Mouse (Mus musculus) midbrain, embryonic 16.5 days (tissue): ENCODE measurements around the gene Asah2. TPM values are rescaled to one million over a fixed set of nuclear protein-coding genes. Genes with fewer than 3 reads are reported as not detected.

Experiments used
- ATAC-seq: fragments of 200-750 bp; cut with Nextera tagmentation; 2 replicates; pipeline ENCODE4 v1.8.0; 2017; ENCODE audit warnings: moderate TSS enrichment
- H3K27ac ChIP-seq: fragments of 300-500 bp; sonication (generic); 2 replicates; pipeline ENCODE4 v1.5.1; 2014; ENCODE audit warnings: mild to moderate bottlenecking, low read length, mixed read lengths
- H3K27me3 ChIP-seq: fragments of 300-500 bp; sonication (generic); 2 replicates; pipeline ENCODE4 v1.6.1; 2014; ENCODE audit warnings: low read depth, low read length, mixed read lengths; ENCODE audit not compliant: control insufficient read depth, insufficient read depth
- H3K36me3 ChIP-seq: fragments of 300-500 bp; sonication (generic); 2 replicates; pipeline ENCODE4 v1.6.1; 2014; ENCODE audit warnings: mild to moderate bottlenecking, low read length, moderate library complexity, mixed read lengths; ENCODE audit not compliant: control insufficient read depth, insufficient read depth
- H3K4me1 ChIP-seq: fragments of 300-500 bp; sonication (generic); 2 replicates; pipeline ENCODE4 v1.6.1; 2014; ENCODE audit warnings: mild to moderate bottlenecking, low read length, mixed read lengths; ENCODE audit not compliant: control insufficient read depth, insufficient read depth
- H3K4me2 ChIP-seq: fragments of 300-500 bp; sonication (generic); 2 replicates; pipeline ENCODE4 v1.6.1; 2014; ENCODE audit warnings: mild to moderate bottlenecking, low read length, mixed read lengths
- H3K4me3 ChIP-seq: fragments of 300-500 bp; sonication (generic); 2 replicates; pipeline ENCODE4 v1.5.1; 2014; ENCODE audit warnings: low read depth, mild to moderate bottlenecking, low read length, moderate library complexity, mixed read lengths
- H3K9ac ChIP-seq: fragments of 300-500 bp; sonication (generic); 2 replicates; pipeline ENCODE4 v1.6.1; 2014; ENCODE audit warnings: low read depth, low read length, mixed read lengths
- H3K9me3 ChIP-seq: fragments of 300-500 bp; sonication (generic); replicated peaks from 2 replicates; pipeline ENCODE4 v1.6.1; 2014; ENCODE audit warnings: mild to moderate bottlenecking, low read length, mixed read lengths; ENCODE audit not compliant: control insufficient read depth, poor library complexity, severe bottlenecking
- WGBS: fragments of 180-500 bp; shearing (Covaris S2); extraction: QIAGEN DNeasy Blood & Tissue Kit; methylation state at CpG from one replicate; pipeline ENCODE4 v1.1.7; 2014; 5-methylcytosine and 5-hydroxymethylcytosine counted together
- polyA plus RNA-seq: library from polyadenylated mRNA; unstranded; fragments of >200 nt; fragmentation: Nextera tagmentation; extraction: Ambion mirVana; gene quantifications from 2 replicates; pipeline ENCODE4 v1.2.1, GENCODE M21; 2015

Gene Asah2
- 0.54 and 0.60 TPM in 2 replicates for polyA plus RNA-seq

DNA sequence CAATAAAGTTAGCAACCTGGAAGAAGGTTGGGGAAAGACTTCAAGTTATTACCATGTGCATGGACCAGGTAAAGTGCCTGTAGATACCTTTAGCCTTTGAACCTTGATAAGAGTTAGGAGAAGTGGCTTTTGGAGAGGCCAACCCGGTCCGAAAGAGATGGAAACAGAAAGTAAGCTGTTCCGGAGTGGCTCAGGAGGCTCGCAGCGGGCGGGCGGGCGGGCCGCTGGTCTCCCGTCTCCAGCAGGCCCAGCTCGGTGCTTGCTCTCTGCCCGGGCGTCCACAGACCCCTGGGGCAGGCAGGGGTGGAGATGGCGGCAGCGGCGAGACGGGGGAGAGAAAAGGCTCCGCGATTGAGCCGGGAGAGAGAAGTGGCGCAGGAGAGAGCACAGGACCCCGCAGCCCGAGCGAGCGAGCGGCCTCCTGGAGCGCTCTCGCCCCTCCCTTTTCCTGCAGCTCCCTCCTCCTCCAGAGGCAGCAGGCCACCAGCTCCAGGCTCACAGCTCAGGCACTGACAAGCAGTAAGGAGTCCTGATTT lies at the start of gene Asah2:
Gene Asah2, minus strand, starts transcription at position 441 of the 536 bp plus-strand sequence.
- H3K4me1 ChIP-seq: no peaks in the 10 kb centered on the region; the same call in 1 of the 2 replicates
- peak within 1 kb of the TSS; percentile 79 for H3K4me2 ChIP-seq
- H3K27me3 ChIP-seq: no peaks in the 10 kb centered on the region; the same call in 1 of the 2 replicates
- peak within 1 kb of the TSS; percentile 59 for H3K4me3 ChIP-seq
- 0% methylated on average over 18 of the region's 28 CpGs for WGBS
- H3K36me3 ChIP-seq: no peaks in the 10 kb centered on the region
- ATAC-seq: peak; percentile 96
- H3K27ac ChIP-seq: peak within 1 kb of the TSS; percentile 68
- H3K9me3 ChIP-seq: no peaks in the 10 kb centered on the region
- H3K9ac ChIP-seq: peak within 1 kb of the TSS; percentile 82

DNA sequence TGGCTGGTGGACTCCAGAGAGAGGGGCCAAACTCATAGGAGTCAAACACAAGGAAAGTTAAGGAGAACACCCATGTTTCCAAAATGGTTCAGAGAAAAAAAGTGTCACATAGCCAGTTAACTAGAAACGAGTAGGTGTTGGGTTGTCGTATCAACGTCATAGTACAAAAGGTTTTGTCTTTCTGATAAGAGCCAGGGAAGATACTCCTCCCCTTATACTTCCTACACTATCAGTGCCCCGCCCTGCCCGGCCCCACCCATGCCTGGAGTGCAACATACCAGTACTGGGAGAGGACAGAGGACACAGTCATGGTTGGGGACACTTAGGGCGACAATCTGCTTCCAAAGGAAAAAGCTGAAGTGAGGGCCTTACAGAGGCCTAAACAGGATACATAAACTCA lies 49.0 kb upstream of the Asah2 start:
- Histone ChIP-seq H3K9me3 (no peaks in the 10 kb centered on the region), H3K27ac (no peak overlapping the region), H3K36me3 (no peaks in the 10 kb centered on the region), H3K4me2 (no peak overlapping the region), H3K27me3 (no peaks in the 10 kb centered on the region), H3K9ac (no peak overlapping the region), H3K4me3 (no peak overlapping the region), H3K4me1 (no peaks in the 10 kb centered on the region)
- WGBS: 92% methylated on average over 6 of the region's 6 CpGs
- no peak for ATAC-seq

DNA sequence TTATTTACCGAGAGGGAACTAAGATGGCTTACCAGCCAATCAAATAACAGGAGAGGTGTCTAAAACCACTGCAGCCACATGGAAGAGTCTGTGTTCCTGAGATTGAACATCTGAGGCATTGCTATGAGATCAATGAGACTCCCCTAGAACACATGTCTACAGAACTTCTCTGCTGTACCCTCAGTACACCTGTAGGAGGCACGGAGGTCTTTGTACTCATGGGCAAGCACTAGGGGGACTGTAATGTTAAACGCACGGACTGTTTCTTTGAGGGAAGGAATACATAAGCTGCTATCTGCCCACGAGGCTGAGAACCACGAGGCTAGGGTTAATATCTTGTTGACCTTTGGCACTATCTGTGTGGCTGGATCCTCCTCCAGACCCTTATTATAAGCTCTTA lies 44.5 kb upstream of the Asah2 start:
- WGBS: 76% methylated on average over 6 of the region's 6 CpGs
- ATAC-seq: no peak

DNA sequence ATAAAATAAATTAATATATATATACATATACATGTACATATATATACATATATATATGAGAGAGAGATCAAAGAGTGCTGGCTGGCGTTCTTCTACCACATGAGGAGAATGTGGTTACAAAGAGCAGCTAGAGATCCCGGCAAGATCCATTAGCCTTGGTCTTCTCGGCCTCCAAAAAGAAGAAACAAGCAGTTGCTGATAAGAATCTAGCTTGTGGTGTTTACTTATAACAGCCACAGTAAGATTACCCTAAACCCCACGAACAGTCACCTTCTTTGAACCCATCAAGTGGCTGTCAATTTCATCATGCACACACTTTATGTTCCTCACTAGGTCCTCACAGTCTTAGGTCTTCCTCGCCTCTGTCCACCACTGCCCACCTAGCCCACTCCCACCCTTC lies 40.7 kb upstream of the Asah2 start:
- Histone ChIP-seq H3K4me3 (no peak overlapping the region), H3K4me2 (no peak overlapping the region), H3K27ac (no peak overlapping the region), H3K36me3 (no peaks in the 10 kb centered on the region), H3K27me3 (no peaks in the 10 kb centered on the region), H3K9ac (no peak overlapping the region), H3K4me1 (no peaks in the 10 kb centered on the region), H3K9me3 (no peaks in the 10 kb centered on the region)
- no peak for ATAC-seq
- WGBS: 91% methylated on average over 5 of the region's 5 CpGs

More for the DNA sequence above, 44.5 kb upstream of the Asah2 start:
- Histone ChIP-seq H3K9me3 (no peaks in the 10 kb centered on the region), H3K36me3 (no peaks in the 10 kb centered on the region), H3K9ac (no peak overlapping the region), H3K27me3 (no peaks in the 10 kb centered on the region), H3K27ac (no peak overlapping the region), H3K4me3 (no peak overlapping the region), H3K4me1 (no peaks in the 10 kb centered on the region), H3K4me2 (no peak overlapping the region)

GRCm38 (mm10) chr19:32142383-32142782 lies 34.4 kb upstream of the Asah2 start:
- no peaks in the 10 kb centered on the region for H3K36me3 ChIP-seq
- H3K4me2 ChIP-seq: no peak overlapping the region
- no peak overlapping the region for H3K27ac ChIP-seq
- H3K9ac ChIP-seq: no peak overlapping the region
- 90% methylated on average over 6 of the region's 6 CpGs for WGBS
- no peaks in the 10 kb centered on the region for H3K9me3 ChIP-seq
- no peaks in the 10 kb centered on the region for H3K4me1 ChIP-seq
- H3K27me3 ChIP-seq: no peaks in the 10 kb centered on the region
- no peak for ATAC-seq
- H3K4me3 ChIP-seq: no peak overlapping the region

GRCm38 (mm10) chr19:32138361-32139088 lies 30.5 kb upstream of the Asah2 start:
- peaks cover 3% of the 10 kb centered on the region for H3K4me1 ChIP-seq
- no peak overlapping the region for H3K4me3 ChIP-seq
- no peaks in the 10 kb centered on the region for H3K9me3 ChIP-seq
- no peak overlapping the region for H3K4me2 ChIP-seq
- H3K27ac ChIP-seq: no peak overlapping the region
- H3K36me3 ChIP-seq: no peaks in the 10 kb centered on the region
- no peak for ATAC-seq
- 83% methylated on average over 14 of the region's 14 CpGs for WGBS
- H3K9ac ChIP-seq: no peak overlapping the region
- no peaks in the 10 kb centered on the region for H3K27me3 ChIP-seq

- Histone ChIP-seq H3K27me3 (no peaks in the 10 kb centered on the region), H3K4me2 (no peak overlapping the region), H3K4me1 (peaks cover 3% of the 10 kb centered on the region), H3K27ac (no peak overlapping the region), H3K36me3 (no peaks in the 10 kb centered on the region), H3K9ac (no peak overlapping the region), H3K9me3 (no peaks in the 10 kb centered on the region), H3K4me3 (no peak overlapping the region)
- ATAC-seq: no peak
- 79% methylated on average over 5 of the region's 5 CpGs for WGBS
Measured at GRCm38 (mm10) chr19:32137904-32138303, 29.9 kb upstream of the Asah2 start.

GRCm38 (mm10) chr19:32136888-32137625 lies 29.0 kb upstream of the Asah2 start:
- 40% methylated on average over 4 of the region's 4 CpGs for WGBS
- H3K4me1 ChIP-seq: peaks cover 3% of the 10 kb centered on the region
- ATAC-seq: no peak

More at GRCm38 (mm10) chr19:32136888-32137625, 29.0 kb upstream of the Asah2 start:
- H3K4me3 ChIP-seq: no peak overlapping the region
- no peaks in the 10 kb centered on the region for H3K27me3 ChIP-seq
- no peak overlapping the region for H3K9ac ChIP-seq
- H3K27ac ChIP-seq: no peak overlapping the region
- H3K9me3 ChIP-seq: no peaks in the 10 kb centered on the region
- H3K4me2 ChIP-seq: no peak overlapping the region
- H3K36me3 ChIP-seq: no peaks in the 10 kb centered on the region
